Mouse (Mus musculus) liver, postnatal 0 days (tissue): Measurements from ENCODE around the gene Zfp334. TPM values are rescaled to one million over a fixed set of nuclear protein-coding genes. Genes with fewer than 3 reads are reported as not detected.
A peak's percentile ranks its signal among the peaks of the same experiment; 100 is the strongest.

Experiments used
- ATAC-seq: fragments of 200-750 bp; cut with Nextera tagmentation; 2 replicates; pipeline ENCODE4 v1.8.0; 2017; ENCODE audit warnings: mild to moderate bottlenecking, moderate library complexity
- DNase-seq: peaks from one replicate; pipeline ENCODE4 v3.0.0-alpha.2; 2016
- H3K27ac ChIP-seq: fragments of 300-500 bp; sonication (generic); 2 replicates; pipeline ENCODE4 v1.5.1; 2014; ENCODE audit warnings: antibody characterized with exemption, moderate library complexity, mild to moderate bottlenecking, low read depth
- H3K27me3 ChIP-seq: fragments of 300-500 bp; sonication (generic); 2 replicates; pipeline ENCODE4 v1.6.1; 2014; ENCODE audit warnings: low read length, control low read depth, mixed read lengths; ENCODE audit not compliant: insufficient read depth
- H3K36me3 ChIP-seq: fragments of 300-500 bp; sonication (generic); replicated peaks from 2 replicates; pipeline ENCODE4 v1.6.1; 2014; ENCODE audit warnings: mild to moderate bottlenecking, control low read depth, low read length, moderate library complexity, mixed read lengths; ENCODE audit not compliant: insufficient read depth
- H3K4me1 ChIP-seq: fragments of 300-500 bp; sonication (generic); 2 replicates; pipeline ENCODE4 v1.6.1; 2014; ENCODE audit warnings: antibody characterized with exemption, mild to moderate bottlenecking, control low read depth; ENCODE audit not compliant: insufficient read depth
- H3K4me2 ChIP-seq: fragments of 300-500 bp; sonication (generic); 2 replicates; pipeline ENCODE4 v1.6.1; 2014; ENCODE audit warnings: low read depth, mild to moderate bottlenecking, low read length, moderate library complexity, mixed read lengths
- H3K4me3 ChIP-seq: fragments of 300-500 bp; sonication (generic); 2 replicates; pipeline ENCODE4 v1.5.1; 2014; ENCODE audit warnings: low read depth, low read length
- H3K9ac ChIP-seq: fragments of 300-500 bp; sonication (generic); replicated peaks from 2 replicates; pipeline ENCODE4 v1.6.1; 2014; ENCODE audit warnings: mild to moderate bottlenecking, moderate library complexity
- H3K9me3 ChIP-seq: fragments of 300-500 bp; sonication (generic); 2 replicates; pipeline ENCODE4 v1.6.1; 2016; ENCODE audit warnings: mild to moderate bottlenecking, control low read depth, low read length, mixed read lengths
- CTCF ChIP-seq: sonication (generic); IDR thresholded peaks from 2 replicates; pipeline ENCODE4 v1.5.1; 2016; ENCODE audit warnings: antibody characterized with exemption, low read depth
- EP300 ChIP-seq: IDR thresholded peaks from 2 replicates; pipeline ENCODE4 v1.6.1; 2016; ENCODE audit warnings: antibody characterized with exemption, low read depth, mild to moderate bottlenecking
- WGBS: fragments of 180-500 bp; shearing (Covaris S2); extraction: QIAGEN DNeasy Blood & Tissue Kit; methylation state at CpG from one replicate; pipeline ENCODE4 v1.1.7; 2014; ENCODE audit not compliant: insufficient replicate concordance; 5-methylcytosine and 5-hydroxymethylcytosine counted together
- polyA plus RNA-seq: library from polyadenylated mRNA; unstranded; fragments of >200 nt; fragmentation: Nextera tagmentation; extraction: Ambion mirVana; gene quantifications from 2 replicates; pipeline ENCODE4 v1.2.1, GENCODE M21; 2015

The Zfp334 gene
- 1.2 and 1.5 TPM in 2 replicates for polyA plus RNA-seq

DNA sequence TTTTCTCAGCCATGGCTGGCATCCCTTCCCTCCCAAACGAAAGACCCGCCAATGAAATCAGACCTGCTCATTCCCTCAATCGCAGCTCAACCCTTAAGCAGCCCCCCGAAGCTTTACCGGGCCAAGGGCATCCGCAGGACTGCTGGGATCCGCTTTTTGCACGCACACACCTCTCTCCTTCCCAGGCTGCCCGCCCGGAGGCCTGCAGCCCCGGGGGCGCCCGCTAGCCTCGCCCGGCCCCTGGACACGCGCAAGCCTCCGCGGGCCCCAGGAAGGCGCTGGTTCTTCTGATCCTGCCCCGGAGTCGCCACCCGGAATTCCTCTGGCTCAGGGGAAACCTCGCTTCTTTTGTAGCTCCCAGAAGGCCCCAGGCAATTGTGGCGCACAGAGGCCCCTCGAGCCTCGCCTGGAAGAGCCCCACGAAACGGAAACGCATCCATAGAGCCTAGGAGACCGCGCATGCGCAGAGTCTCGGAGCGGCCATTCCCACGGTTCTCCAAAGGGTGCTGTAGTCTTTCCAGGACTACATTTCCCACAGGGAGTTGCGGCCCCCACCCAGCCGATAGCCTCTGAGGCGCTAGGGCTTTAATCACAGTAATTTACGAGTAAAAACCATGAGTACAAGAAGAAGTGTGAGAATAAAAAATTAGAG, at the start of gene Zfp334:
Gene Zfp334 (minus strand): TSS at position 416 of the 652 bp plus-strand sequence.
- Histone ChIP-seq H3K36me3 (peaks cover 12% of the 10 kb centered on the region), H3K27me3 (no peaks in the 10 kb centered on the region), H3K4me1 (peaks cover 3% of the 10 kb centered on the region), H3K4me2 (peak within 1 kb of the TSS; percentile 72), H3K9ac (peak within 1 kb of the TSS; percentile 65), H3K9me3 (no peaks in the 10 kb centered on the region), H3K27ac (peak within 1 kb of the TSS; percentile 78), H3K4me3 (peak within 1 kb of the TSS; percentile 58)
- no peak for TF ChIP-seq EP300
- TF ChIP-seq CTCF, result no peak
- peak; percentile 85 for DNase-seq
- 1% methylated on average over 40 of the region's 40 CpGs for WGBS
- peak; percentile 78 for ATAC-seq

GRCm38 (mm10) chr2:165428694-165429093, 40.6 kb upstream of the Zfp334 start:
- DNase-seq (no peak), ATAC-seq (no peak)
- Histone ChIP-seq H3K27me3 (no peaks in the 10 kb centered on the region), H3K4me2 (no peak overlapping the region), H3K4me1 (no peaks in the 10 kb centered on the region), H3K4me3 (no peak overlapping the region), H3K27ac (no peak overlapping the region), H3K36me3 (no peaks in the 10 kb centered on the region), H3K9me3 (no peaks in the 10 kb centered on the region), H3K9ac (no peak overlapping the region)
- TF ChIP-seq EP300 (no peak), CTCF (no peak)
- WGBS, result 38% methylated on average over 7 of the region's 7 CpGs

DNA sequence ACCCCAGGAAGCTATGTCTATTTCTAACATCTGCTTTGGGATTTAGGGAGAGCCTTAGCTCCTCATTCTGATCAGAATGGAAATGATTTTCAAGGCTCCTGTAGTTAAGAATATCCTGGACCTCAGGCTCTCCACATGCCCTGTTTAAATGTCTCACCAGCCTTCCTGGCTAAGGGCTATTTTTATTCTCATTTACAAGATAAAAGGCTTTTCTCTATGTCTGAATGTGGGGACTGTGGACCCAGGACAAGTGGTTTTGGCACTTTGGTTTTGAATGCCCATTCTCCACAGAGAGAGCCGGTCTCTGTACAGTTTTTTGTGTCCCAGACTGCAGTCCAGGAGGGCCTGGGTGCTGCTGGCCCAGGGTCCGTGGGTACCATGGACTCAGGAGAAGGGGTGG, 32.1 kb upstream of the Zfp334 start:
- no peak overlapping the region for H3K9ac ChIP-seq
- no peak overlapping the region for H3K4me3 ChIP-seq
- ATAC-seq (no peak), DNase-seq (no peak)
- TF ChIP-seq EP300, result no peak
- TF ChIP-seq CTCF, result no peak
- WGBS, result 52% methylated on average over 2 of the region's 2 CpGs
- H3K4me1 ChIP-seq, result 0 out of 2 replicates have a peak, but pooled peaks cover 4% of the 10 kb centered on the region
- H3K9me3 ChIP-seq, result no peaks in the 10 kb centered on the region
- H3K27me3 ChIP-seq, result no peaks in the 10 kb centered on the region
- no peaks in the 10 kb centered on the region for H3K36me3 ChIP-seq
- H3K4me2 ChIP-seq, result no peak overlapping the region
- H3K27ac ChIP-seq, result no peak overlapping the region

GRCm38 (mm10) chr2:165419670-165420111, 31.6 kb upstream of the Zfp334 start:
- Histone ChIP-seq H3K36me3 (no peaks in the 10 kb centered on the region), H3K27ac (no peak overlapping the region), H3K9ac (no peak overlapping the region), H3K4me1 (0 out of 2 replicates have a peak, but pooled peaks cover 4% of the 10 kb centered on the region), H3K9me3 (no peaks in the 10 kb centered on the region), H3K4me3 (no peak overlapping the region), H3K4me2 (no peak overlapping the region), H3K27me3 (no peaks in the 10 kb centered on the region)
- ATAC-seq (no peak), DNase-seq (no peak)
- WGBS, result 69% methylated on average over 4 of the region's 4 CpGs
- no peak for TF ChIP-seq CTCF
- TF ChIP-seq EP300, result no peak

- H3K27ac ChIP-seq, result no peak overlapping the region
- no peak overlapping the region for H3K4me2 ChIP-seq
- TF ChIP-seq EP300, result no peak
- no peak for TF ChIP-seq CTCF
- H3K4me3 ChIP-seq, result no peak overlapping the region
- H3K27me3 ChIP-seq, result no peaks in the 10 kb centered on the region
- ATAC-seq, result no peak
- H3K9me3 ChIP-seq, result no peaks in the 10 kb centered on the region
- no peak for DNase-seq
- 0 out of 2 replicates have a peak, but pooled peaks cover 4% of the 10 kb centered on the region for H3K4me1 ChIP-seq
- no peaks in the 10 kb centered on the region for H3K36me3 ChIP-seq
- WGBS, result 73% methylated on average over 2 of the region's 2 CpGs
- H3K9ac ChIP-seq, result no peak overlapping the region
These were observed 30.5 kb upstream of the Zfp334 start for GRCm38 (mm10) chr2:165418577-165418976.

DNA sequence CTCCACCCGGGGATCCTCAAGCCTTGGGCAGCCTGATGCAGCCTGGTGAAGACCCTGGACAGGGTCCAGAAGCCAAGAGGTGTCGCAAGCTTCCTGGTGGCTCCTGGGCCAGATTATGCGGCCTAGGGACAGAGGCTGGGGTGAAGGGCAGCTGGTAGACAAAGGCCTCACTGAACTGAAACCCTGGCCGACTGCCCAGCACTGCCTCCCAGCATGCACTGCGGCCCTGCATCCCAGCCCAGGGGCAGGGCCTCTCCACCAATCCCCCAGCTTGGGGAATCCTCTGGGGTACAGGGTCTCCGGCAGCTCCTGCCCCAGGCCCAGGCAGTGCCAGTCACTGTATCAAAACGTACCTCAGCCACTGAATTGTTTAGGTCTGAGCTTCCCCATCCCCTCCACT, 29.2 kb upstream of the Zfp334 start:
- peak; percentile 80 for DNase-seq
- Histone ChIP-seq H3K27ac (peak overlapping the region; percentile 22; the same call in 1 of the 2 replicates), H3K4me1 (0 out of 2 replicates have a peak, but pooled peaks cover 4% of the 10 kb centered on the region), H3K4me3 (no peak overlapping the region), H3K9me3 (no peaks in the 10 kb centered on the region), H3K27me3 (no peaks in the 10 kb centered on the region), H3K4me2 (no peak overlapping the region), H3K36me3 (no peaks in the 10 kb centered on the region), H3K9ac (no peak overlapping the region; the same call in 1 of the 2 replicates)
- TF ChIP-seq CTCF (no peak), EP300 (no peak)
- peak; percentile 88 for ATAC-seq
- WGBS, result 48% methylated on average over 7 of the region's 7 CpGs
